Mouse (Mus musculus) cerebellum, adult 2 months (tissue): ENCODE results near the gene Arl11. TPM values are rescaled to one million over a fixed set of nuclear protein-coding genes. Genes with fewer than 3 reads are reported as not detected.
A peak's percentile ranks its signal among the peaks of the same experiment; 100 is the strongest.

Source experiments
- DNase-seq, 2 experiments: peaks; one replicate each; pipeline ENCODE4 v3.0.0; 2021
- H3K27ac ChIP-seq: fragments of 200-500 bp; 2 replicates; pipeline ENCODE4 v1.5.1; 2012; ENCODE audit warnings: low read length, control low read depth, inconsistent platforms; ENCODE audit not compliant: insufficient read depth
- H3K27me3 ChIP-seq: fragments of 200-500 bp; 2 replicates; pipeline ENCODE4 v1.6.1; 2012; ENCODE audit warnings: inconsistent platforms, mild to moderate bottlenecking, low read length, moderate library complexity; ENCODE audit not compliant: control insufficient read depth, insufficient read depth
- H3K4me1 ChIP-seq: fragments of 200-500 bp; 2 replicates; pipeline ENCODE4 v1.6.1; 2011; ENCODE audit warnings: low read length; ENCODE audit not compliant: control insufficient read depth, insufficient read depth
- H3K4me3 ChIP-seq: fragments of 200-500 bp; replicated peaks from 2 replicates; pipeline ENCODE3; 2011; ENCODE audit warnings: mild to moderate bottlenecking, low read depth, low read length, control low read depth; ENCODE audit not compliant: insufficient read depth
- CTCF ChIP-seq: fragments of 200-500 bp; IDR thresholded peaks from 2 replicates; pipeline ENCODE4 v1.5.1; 2011; ENCODE audit warnings: low read depth, mild to moderate bottlenecking, control low read depth, low read length, moderate library complexity, borderline replicate concordance; ENCODE audit not compliant: insufficient read depth
- POLR2A ChIP-seq: fragments of 200-500 bp; IDR thresholded peaks from 2 replicates; pipeline ENCODE4 v1.6.1; 2011; ENCODE audit warnings: low read length, control low read depth, borderline replicate concordance; ENCODE audit not compliant: insufficient read depth
- WGBS: fragments of 180-500 bp; shearing (Covaris S2); methylation state at CpG from one replicate; pipeline ENCODE4 v1.1.7; 2018; 5-methylcytosine and 5-hydroxymethylcytosine counted together
- polyA plus RNA-seq: library from polyadenylated mRNA; depleted of rRNA; stranded (reverse); fragments of >200 nt; gene quantifications from 2 replicates; pipeline ENCODE4 v1.2.3, GENCODE M21; 2012; rRNA removed

The Arl11 gene
- polyA plus RNA-seq, 1 experiment, result 0.75 TPM

GRCm38 (mm10) chr14:61360131-61360980 lies 50.8 kb downstream of the Arl11 start, which contains the start of gene Ebpl:
Gene Ebpl, minus strand, starts transcription at chr14:61360439.
- H3K27ac ChIP-seq, result peak within 1 kb of the TSS; percentile 11; the same call in 1 of the 2 replicates
- TF ChIP-seq POLR2A, result peak; percentile 75
- no peak for TF ChIP-seq CTCF
- H3K4me1 ChIP-seq, result peaks cover 2% of the 10 kb centered on the region; the same call in 1 of the 2 replicates
- peak; percentile 91 for DNase-seq
- H3K4me3 ChIP-seq, result peak within 1 kb of the TSS; percentile 56
- H3K27me3 ChIP-seq, result no peaks in the 10 kb centered on the region
- WGBS, result under 1% methylated on average over 40 of the region's 40 CpGs

GRCm38 (mm10) chr14:61360981-61361511 lies 51.5 kb downstream of the Arl11 start:
- Histone ChIP-seq H3K4me3 (peak overlapping the region; percentile 56), H3K27me3 (no peaks in the 10 kb centered on the region), H3K27ac (peak overlapping the region; percentile 11; the same call in 1 of the 2 replicates), H3K4me1 (peaks cover 2% of the 10 kb centered on the region; the same call in 1 of the 2 replicates)
- TF ChIP-seq CTCF (no peak), POLR2A (no peak)
- no peak for DNase-seq
- 60% methylated on average over 3 of the region's 3 CpGs for WGBS

Other genes with a start within 250 kb of the Arl11 start
- gene Sacs, start 171.3 kb upstream of the Arl11 start, polyA plus RNA-seq, result 18.4 and 18.6 TPM in 2 replicates
- 1.1 and 1.4 TPM in 2 replicates for gene Sgcg, start 51.3 kb upstream of the Arl11 start, polyA plus RNA-seq
- 5.1 and 5.5 TPM in 2 replicates for gene Ebpl, start 50.7 kb downstream of the Arl11 start, polyA plus RNA-seq
- 37.7 and 38.9 TPM in 2 replicates for gene Kpna3, start 130.1 kb downstream of the Arl11 start, polyA plus RNA-seq
- gene Spryd7, start 247.1 kb downstream of the Arl11 start, polyA plus RNA-seq, result 41.1 and 41.7 TPM in 2 replicates